In genomic region chrX:48207761-48208487, GRCm38 (mm10) we compare ENCODE assay signal across 8 mouse cellular contexts. TPM values are rescaled to one million over a fixed set of nuclear protein-coding genes. Genes with fewer than 3 reads are reported as not detected.
A peak's percentile ranks its signal among the peaks of the same experiment; 100 is the strongest.
DNase-seq lines count a peak whose midpoint lies in the region; ATAC-seq lines count a peak whose summit lies in the region.

No protein-coding gene starts in this region.

- 7% methylated on average over 36 of the region's 36 CpGs for WGBS in heart, embryonic 10.5 days
- WGBS in lung, embryonic 16.5 days: 13% methylated on average over 33 of the region's 36 CpGs

- H3K36me3 ChIP-seq in heart, embryonic 10.5 days: no peaks in the 10 kb centered on the region
- H3K36me3 ChIP-seq in lung, embryonic 16.5 days (ENCODE audit: control insufficient read depth, insufficient read depth, low read length): no peaks in the 10 kb centered on the region

- peak overlapping the region; percentile 73 for H3K4me3 ChIP-seq in heart, embryonic 10.5 days
- peak overlapping the region; percentile 61 for H3K4me3 ChIP-seq in lung, embryonic 16.5 days (ENCODE audit: low read length)

- no peaks in the 10 kb centered on the region for H3K9me3 ChIP-seq in heart, embryonic 10.5 days
- no peaks in the 10 kb centered on the region for H3K9me3 ChIP-seq in lung, embryonic 16.5 days (ENCODE audit: control insufficient read depth, low read length)

- H3K4me2 ChIP-seq in lung, embryonic 16.5 days (ENCODE audit: low read depth, low read length): peak overlapping the region; percentile 55

- H3K4me1 ChIP-seq in heart, embryonic 10.5 days: no peaks in the 10 kb centered on the region
- H3K4me1 ChIP-seq in lung, embryonic 16.5 days (replicated peaks; ENCODE audit: control insufficient read depth, insufficient read depth, low read length): no peaks in the 10 kb centered on the region

- peak overlapping the region; percentile 68 for H3K9ac ChIP-seq in lung, embryonic 16.5 days (ENCODE audit: low read length)

- H3K27me3 ChIP-seq in heart, embryonic 10.5 days (ENCODE audit: insufficient read depth, poor library complexity, severe bottlenecking): peaks cover 21% of the 10 kb centered on the region; the same call in 1 of the 2 replicates
- no peaks in the 10 kb centered on the region; the same call in 1 of the 2 replicates for H3K27me3 ChIP-seq in lung, embryonic 16.5 days (ENCODE audit: control insufficient read depth, insufficient read depth, low read depth, low read length)

- peak overlapping the region; percentile 87 for H3K27ac ChIP-seq in heart, embryonic 10.5 days
- no peak overlapping the region for H3K27ac ChIP-seq in lung, embryonic 16.5 days (ENCODE audit: low read length)

- DNase-seq in heart, adult 18-20 months: peak; percentile 19 to 32
- no peak for DNase-seq in heart, adult 8-10 months (ENCODE audit: low spot score)
- DNase-seq in Muller cell, postnatal 12 days (ENCODE audit: inconsistent ontology term): peak; percentile 7
- DNase-seq in cerebellum, postnatal 36 days: peak; percentile 30 to 38
- DNase-seq in heart, embryonic 10.5 days (ENCODE audit: low spot score): no peak
- DNase-seq in kidney, adult 9 months: peak; percentile 79
- peak; percentile 30 for DNase-seq in right cerebral cortex, postnatal 25 days

- peak; percentile 85 for ATAC-seq in lung, embryonic 16.5 days (ENCODE audit: low read depth)

RNA-seq across cellular contexts. Expression of gene Zdhhc9, which starts 0.8 kb away (rescaled TPM):
- total RNA-seq in heart, adult 18-20 months (2021): 10 to 100 TPM; 28.1 to 37.1 TPM
- total RNA-seq in heart, adult 8-10 months (2022): 10 to 100 TPM; 31.4 to 44.8 (median 37.5) TPM
- polyA plus RNA-seq in heart, embryonic 10.5 days (2016; fragmentation: Nextera tagmentation; extraction: Ambion mirVana): 2.0 and 2.9 TPM in 2 replicates
- 2.9 and 4.2 TPM in 2 replicates for polyA plus RNA-seq in lung, embryonic 16.5 days (2015; fragmentation: Nextera tagmentation; extraction: Ambion mirVana)

RNA-seq across cellular contexts. Expression of gene Utp14a, which starts 48.7 kb away (rescaled TPM):
- 10 to 100 TPM; 14.1 to 17.1 TPM for total RNA-seq in heart, adult 18-20 months (2021)
- total RNA-seq in heart, adult 8-10 months (2022): 10 to 100 TPM; 11.0 to 18.6 (median 17.0) TPM
- polyA plus RNA-seq in heart, embryonic 10.5 days (2016; fragmentation: Nextera tagmentation; extraction: Ambion mirVana): 11.5 and 16.5 TPM in 2 replicates
- 14.0 and 15.3 TPM in 2 replicates for polyA plus RNA-seq in lung, embryonic 16.5 days (2015; fragmentation: Nextera tagmentation; extraction: Ambion mirVana)

Comparison
In these comparisons a context has a peak if more than half of its experiments do, and no peak if none do; other contexts are left out.
1. DNase-seq: peak in heart, adult 18-20 months (2 of 2), Muller cell, postnatal 12 days (single experiment), cerebellum, postnatal 36 days (2 of 2), kidney, adult 9 months (single experiment) and right cerebral cortex, postnatal 25 days (single experiment); none in heart, adult 8-10 months (single experiment) and heart, embryonic 10.5 days (single experiment).